Mouse (Mus musculus): ENCODE results near the gene Tbc1d20. TPM values are rescaled to one million over a fixed set of nuclear protein-coding genes. Genes with fewer than 3 reads are reported as not detected.
"Not testable (repeated sequence)": the region's sequence is repeated elsewhere in the genome, so short reads cannot be mapped to it uniquely, and the experiment has no call there.

Gene Tbc1d20
- 24.2 and 25.0 TPM in 2 replicates for polyA plus RNA-seq (2014; fragmentation: Nextera tagmentation; extraction: Ambion mirVana)

- H3K9me3 ChIP-seq (ENCODE audit: control insufficient read depth, low read length): no peaks in the 10 kb centered on the region
- WGBS: under 1% methylated on average over 57 of the region's 70 CpGs
- no peaks in the 10 kb centered on the region for H3K36me3 ChIP-seq (ENCODE audit: control insufficient read depth, insufficient read depth, low read length)
- peak within 1 kb of the TSS; percentile 44 for H3K27ac ChIP-seq (ENCODE audit: low read depth, low read length)
- H3K4me3 ChIP-seq (ENCODE audit: low read depth, low read length): peak within 1 kb of the TSS; percentile 92
- ATAC-seq (ENCODE audit: low FRiP score) (peak; percentile 98), DNase-seq (ENCODE audit: low spot score, missing footprints) (peak; percentile 98)
- H3K4me2 ChIP-seq: peak within 1 kb of the TSS; percentile 61
- H3K9ac ChIP-seq (ENCODE audit: low read length): peak within 1 kb of the TSS; percentile 94
- no peaks in the 10 kb centered on the region for H3K27me3 ChIP-seq (ENCODE audit: control insufficient read depth, insufficient read depth, low read length)
- peaks cover 8% of the 10 kb centered on the region for H3K4me1 ChIP-seq (ENCODE audit: control insufficient read depth, insufficient read depth, low read length)
These were observed at the start of gene Tbc1d20 for GRCm38 (mm10) chr2:152293727-152294475. Gene Tbc1d20 (plus strand): TSS chr2:152293828.

- no peaks in the 10 kb centered on the region for H3K9me3 ChIP-seq (ENCODE audit: control insufficient read depth, low read length)
- no peaks in the 10 kb centered on the region for H3K4me1 ChIP-seq (ENCODE audit: control insufficient read depth, insufficient read depth, low read length)
- no peak overlapping the region for H3K4me3 ChIP-seq (ENCODE audit: low read depth, low read length)
- H3K27ac ChIP-seq (ENCODE audit: low read depth, low read length): no peak overlapping the region
- no peak for DNase-seq (ENCODE audit: low spot score, missing footprints)
- ATAC-seq (ENCODE audit: low FRiP score): no peak
- no peaks in the 10 kb centered on the region for H3K27me3 ChIP-seq (ENCODE audit: control insufficient read depth, insufficient read depth, low read length)
- no peak overlapping the region for H3K9ac ChIP-seq (ENCODE audit: low read length)
- H3K36me3 ChIP-seq (ENCODE audit: control insufficient read depth, insufficient read depth, low read length): peaks cover 8% of the 10 kb centered on the region; the same call in 1 of the 2 replicates
- H3K4me2 ChIP-seq: no peak overlapping the region
- 92% methylated on average over 1 of the region's 1 CpGs for WGBS
These were observed 46.4 kb upstream of the Tbc1d20 start for GRCm38 (mm10) chr2:152247213-152247612.

GRCm38 (mm10) chr2:152250511-152250910 is 43.1 kb upstream of the Tbc1d20 start:
- ATAC-seq (ENCODE audit: low FRiP score) (no peak), DNase-seq (ENCODE audit: low spot score, missing footprints) (no peak)
- Histone ChIP-seq H3K4me1 (ENCODE audit: control insufficient read depth, insufficient read depth, low read length) (no peaks in the 10 kb centered on the region), H3K9ac (ENCODE audit: low read length) (no peak overlapping the region), H3K9me3 (ENCODE audit: control insufficient read depth, low read length) (no peaks in the 10 kb centered on the region), H3K4me3 (ENCODE audit: low read depth, low read length) (no peak overlapping the region), H3K36me3 (ENCODE audit: control insufficient read depth, insufficient read depth, low read length) (peaks cover 14% of the 10 kb centered on the region; the same call in 1 of the 2 replicates), H3K27ac (ENCODE audit: low read depth, low read length) (no peak overlapping the region), H3K4me2 (no peak overlapping the region), H3K27me3 (ENCODE audit: control insufficient read depth, insufficient read depth, low read length) (no peaks in the 10 kb centered on the region)
- 88% methylated on average over 2 of the region's 4 CpGs for WGBS

GRCm38 (mm10) chr2:152259739-152260138 is 33.9 kb upstream of the Tbc1d20 start:
- no peak overlapping the region for H3K4me3 ChIP-seq (ENCODE audit: low read depth, low read length)
- H3K27me3 ChIP-seq (ENCODE audit: control insufficient read depth, insufficient read depth, low read length): no peaks in the 10 kb centered on the region
- no peaks in the 10 kb centered on the region for H3K9me3 ChIP-seq (ENCODE audit: control insufficient read depth, low read length)
- ATAC-seq (ENCODE audit: low FRiP score) (no peak), DNase-seq (ENCODE audit: low spot score, missing footprints) (no peak)
- H3K4me1 ChIP-seq (ENCODE audit: control insufficient read depth, insufficient read depth, low read length): no peaks in the 10 kb centered on the region
- H3K27ac ChIP-seq (ENCODE audit: low read depth, low read length): no peak overlapping the region
- no peak overlapping the region for H3K4me2 ChIP-seq
- no peak overlapping the region for H3K9ac ChIP-seq (ENCODE audit: low read length)
- 83% methylated on average over 1 of the region's 1 CpGs for WGBS
- peaks cover 13% of the 10 kb centered on the region for H3K36me3 ChIP-seq (ENCODE audit: control insufficient read depth, insufficient read depth, low read length)

GRCm38 (mm10) chr2:152273639-152274038 is 20.0 kb upstream of the Tbc1d20 start:
- 85% methylated on average over 2 of the region's 2 CpGs for WGBS

DNA sequence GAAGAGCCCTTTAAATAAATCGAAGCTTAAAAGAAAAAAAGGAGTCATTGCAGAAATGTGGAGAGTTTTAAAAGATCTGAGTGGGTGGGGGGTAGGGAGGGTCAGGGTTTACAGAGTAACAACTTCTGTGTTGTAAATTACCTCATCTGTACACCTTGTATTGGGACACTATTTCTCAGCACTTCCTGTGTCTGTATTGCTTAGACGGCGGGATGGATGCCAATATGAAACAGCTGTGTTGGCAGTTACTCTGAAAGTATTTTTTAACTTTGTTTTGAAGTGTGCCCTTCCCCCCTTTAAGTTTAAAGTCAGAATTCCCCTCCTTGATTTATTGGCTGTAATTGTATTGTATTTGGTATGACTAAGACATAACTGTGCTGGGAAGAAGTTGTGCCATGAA is 12.2 kb upstream of the Tbc1d20 start:
- Histone ChIP-seq H3K4me2 (no peak overlapping the region), H3K4me3 (ENCODE audit: low read depth, low read length) (no peak overlapping the region), H3K36me3 (ENCODE audit: control insufficient read depth, insufficient read depth, low read length) (peaks cover 15% of the 10 kb centered on the region), H3K27me3 (ENCODE audit: control insufficient read depth, insufficient read depth, low read length) (no peaks in the 10 kb centered on the region), H3K27ac (ENCODE audit: low read depth, low read length) (no peak overlapping the region), H3K4me1 (ENCODE audit: control insufficient read depth, insufficient read depth, low read length) (no peaks in the 10 kb centered on the region), H3K9me3 (ENCODE audit: control insufficient read depth, low read length) (no peaks in the 10 kb centered on the region), H3K9ac (ENCODE audit: low read length) (no peak overlapping the region)
- DNase-seq (ENCODE audit: low spot score, missing footprints) (no peak), ATAC-seq (ENCODE audit: low FRiP score) (no peak)
- 92% methylated on average over 3 of the region's 3 CpGs for WGBS

More at GRCm38 (mm10) chr2:152273639-152274038, 20.0 kb upstream of the Tbc1d20 start:
- Histone ChIP-seq H3K27ac (ENCODE audit: low read depth, low read length) (no peak overlapping the region), H3K9me3 (ENCODE audit: control insufficient read depth, low read length) (no peaks in the 10 kb centered on the region), H3K4me3 (ENCODE audit: low read depth, low read length) (no peak overlapping the region), H3K4me2 (no peak overlapping the region), H3K4me1 (ENCODE audit: control insufficient read depth, insufficient read depth, low read length) (no peaks in the 10 kb centered on the region), H3K27me3 (ENCODE audit: control insufficient read depth, insufficient read depth, low read length) (no peaks in the 10 kb centered on the region), H3K36me3 (ENCODE audit: control insufficient read depth, insufficient read depth, low read length) (peaks cover 24% of the 10 kb centered on the region), H3K9ac (ENCODE audit: low read length) (no peak overlapping the region)
- DNase-seq (ENCODE audit: low spot score, missing footprints) (no peak), ATAC-seq (ENCODE audit: low FRiP score) (no peak)

GRCm38 (mm10) chr2:152287560-152287959 is 6.1 kb upstream of the Tbc1d20 start:
- Histone ChIP-seq H3K4me2 (no peak overlapping the region), H3K27me3 (ENCODE audit: control insufficient read depth, insufficient read depth, low read length) (no peaks in the 10 kb centered on the region), H3K9me3 (ENCODE audit: control insufficient read depth, low read length) (no peaks in the 10 kb centered on the region), H3K4me1 (ENCODE audit: control insufficient read depth, insufficient read depth, low read length) (no peaks in the 10 kb centered on the region), H3K9ac (ENCODE audit: low read length) (no peak overlapping the region), H3K36me3 (ENCODE audit: control insufficient read depth, insufficient read depth, low read length) (peaks cover 7% of the 10 kb centered on the region), H3K27ac (ENCODE audit: low read depth, low read length) (no peak overlapping the region), H3K4me3 (ENCODE audit: low read depth, low read length) (no peak overlapping the region)
- ATAC-seq (ENCODE audit: low FRiP score) (no peak), DNase-seq (ENCODE audit: low spot score, missing footprints) (peak; percentile 56)
- WGBS: 94% methylated on average over 5 of the region's 5 CpGs

- H3K27me3 ChIP-seq (ENCODE audit: control insufficient read depth, insufficient read depth, low read length): no peaks in the 10 kb centered on the region
- no peak overlapping the region for H3K9ac ChIP-seq (ENCODE audit: low read length)
- H3K27ac ChIP-seq (ENCODE audit: low read depth, low read length): no peak overlapping the region
- H3K9me3 ChIP-seq (ENCODE audit: control insufficient read depth, low read length): no peaks in the 10 kb centered on the region
- 80% methylated on average over 8 of the region's 8 CpGs for WGBS
- DNase-seq (ENCODE audit: low spot score, missing footprints) (peak; percentile 44), ATAC-seq (ENCODE audit: low FRiP score) (no peak)
- no peak overlapping the region for H3K4me3 ChIP-seq (ENCODE audit: low read depth, low read length)
- no peaks in the 10 kb centered on the region for H3K4me1 ChIP-seq (ENCODE audit: control insufficient read depth, insufficient read depth, low read length)
- no peak overlapping the region for H3K4me2 ChIP-seq
- peaks cover 7% of the 10 kb centered on the region for H3K36me3 ChIP-seq (ENCODE audit: control insufficient read depth, insufficient read depth, low read length)
These were observed 5.6 kb upstream of the Tbc1d20 start for GRCm38 (mm10) chr2:152288046-152288445.

GRCm38 (mm10) chr2:152289623-152290022 is 4.0 kb upstream of the Tbc1d20 start:
- 90% methylated on average over 2 of the region's 2 CpGs for WGBS
- not testable (repeated sequence) for H3K4me2 ChIP-seq

More at GRCm38 (mm10) chr2:152289623-152290022, 4.0 kb upstream of the Tbc1d20 start:
- not testable (repeated sequence) for H3K27me3 ChIP-seq (ENCODE audit: control insufficient read depth, insufficient read depth, low read length); ATAC-seq (ENCODE audit: low FRiP score); H3K27ac ChIP-seq (ENCODE audit: low read depth, low read length); DNase-seq (ENCODE audit: low spot score, missing footprints); H3K9ac ChIP-seq (ENCODE audit: low read length); H3K4me3 ChIP-seq (ENCODE audit: low read depth, low read length); H3K36me3 ChIP-seq (ENCODE audit: control insufficient read depth, insufficient read depth, low read length); H3K4me1 ChIP-seq (ENCODE audit: control insufficient read depth, insufficient read depth, low read length); H3K9me3 ChIP-seq (ENCODE audit: control insufficient read depth, low read length)
